20 mouse cellular contexts compared by ENCODE assay signal in genomic region chr3:57425089-57425730, GRCm38 (mm10). TPM values are rescaled to one million over a fixed set of nuclear protein-coding genes. Genes with fewer than 3 reads are reported as not detected.
DNase-seq lines count a peak whose midpoint lies in the region; ATAC-seq and TF ChIP-seq lines count a peak whose summit lies in the region.
"Had no signal": no experiment of that assay in that cellular context is flagged by ENCODE, and none has a peak within 500 bp of the region (broad histone marks: within the 10 kb centered on the region; RNA-seq: fewer than 3 reads in every experiment).

TSS of gene Tm4sf4 (plus strand) at chr3:57425314.

- ATAC-seq in erythroblast, adult 5-6 weeks (replicated peaks; ENCODE audit: low FRiP score, poor library complexity, severe bottlenecking): no peak
- ATAC-seq in midbrain, embryonic 15.5 days (replicated peaks): no peak
- peak; percentile 50 for ATAC-seq in liver, embryonic 15.5 days (ENCODE audit: insufficient read depth)
- ATAC-seq in lung, postnatal 0 days: no peak
- ATAC-seq: activated CD4-positive, CD25-positive, alpha-beta regulatory T cell, adult 4 months; forebrain, embryonic 13.5 days had no signal

- H3K4me1 ChIP-seq in erythroblast, embryonic 14.5 days (ENCODE audit: control insufficient read depth): no peaks in the 10 kb centered on the region
- H3K4me1 ChIP-seq in midbrain, embryonic 10.5 days: no peaks in the 10 kb centered on the region
- H3K4me1 ChIP-seq in midbrain, embryonic 15.5 days: no peaks in the 10 kb centered on the region
- no peaks in the 10 kb centered on the region for H3K4me1 ChIP-seq in liver, embryonic 15.5 days (replicated peaks)
- no peaks in the 10 kb centered on the region for H3K4me1 ChIP-seq in lung, postnatal 0 days (ENCODE audit: insufficient read depth, low read depth, low read length)
- H3K4me1 ChIP-seq: forebrain, embryonic 13.5 days had no signal

- no peaks in the 10 kb centered on the region for H3K9me3 ChIP-seq in erythroblast, embryonic 14.5 days (ENCODE audit: control insufficient read depth, low read length)
- H3K9me3 ChIP-seq in midbrain, embryonic 10.5 days (replicated peaks): no peaks in the 10 kb centered on the region
- no peaks in the 10 kb centered on the region for H3K9me3 ChIP-seq in midbrain, embryonic 15.5 days
- H3K9me3 ChIP-seq in liver, embryonic 15.5 days (replicated peaks): no peaks in the 10 kb centered on the region
- H3K9me3 ChIP-seq in lung, postnatal 0 days (ENCODE audit: low read length): no peaks in the 10 kb centered on the region
- H3K9me3 ChIP-seq: forebrain, embryonic 13.5 days; heart, embryonic 12.5 days had no signal

- no peak within 1 kb of the TSS for H3K9ac ChIP-seq in midbrain, embryonic 15.5 days
- no peak within 1 kb of the TSS for H3K9ac ChIP-seq in liver, embryonic 15.5 days
- H3K9ac ChIP-seq in lung, postnatal 0 days (replicated peaks; ENCODE audit: low read depth): no peak within 1 kb of the TSS
- H3K9ac ChIP-seq: forebrain, embryonic 13.5 days; heart, embryonic 12.5 days had no signal

- TF ChIP-seq CTCF in lung, postnatal 0 days (IDR thresholded peaks at IDR 0.05): no peak

- intact Hi-C loops in left cerebral cortex, postnatal 36 days (cut with DNase I): no loop called here

- H3K4me3 ChIP-seq in erythroblast, embryonic 14.5 days (replicated peaks): peak within 1 kb of the TSS; percentile 33
- H3K4me3 ChIP-seq in midbrain, embryonic 10.5 days: no peak within 1 kb of the TSS
- H3K4me3 ChIP-seq in midbrain, embryonic 15.5 days: no peak within 1 kb of the TSS
- peak within 1 kb of the TSS; percentile 31 for H3K4me3 ChIP-seq in liver, embryonic 15.5 days (replicated peaks)
- H3K4me3 ChIP-seq in lung, postnatal 0 days (ENCODE audit: low read depth, low read length): no peak within 1 kb of the TSS
- H3K4me3 ChIP-seq: forebrain, embryonic 13.5 days; heart, embryonic 12.5 days had no signal

- H3K4me2 ChIP-seq in midbrain, embryonic 15.5 days: no peak within 1 kb of the TSS
- H3K4me2 ChIP-seq in liver, embryonic 15.5 days: peak within 1 kb of the TSS; percentile 42
- no peak within 1 kb of the TSS for H3K4me2 ChIP-seq in lung, postnatal 0 days (replicated peaks; ENCODE audit: low read depth, low read length)
- H3K4me2 ChIP-seq: forebrain, embryonic 13.5 days; heart, embryonic 12.5 days had no signal

- 0 out of 2 replicates have a peak within 1 kb of the TSS, but pooled peaks have one; percentile 23 for H3K27ac ChIP-seq in midbrain, embryonic 10.5 days (replicated peaks)
- H3K27ac ChIP-seq in midbrain, embryonic 15.5 days: no peak within 1 kb of the TSS
- H3K27ac ChIP-seq in liver, embryonic 15.5 days (replicated peaks): peak within 1 kb of the TSS; percentile 30; the same call in 1 of the 2 replicates
- no peak within 1 kb of the TSS for H3K27ac ChIP-seq in lung, postnatal 0 days (ENCODE audit: low read length)
- H3K27ac ChIP-seq: forebrain, embryonic 13.5 days had no signal

- DNase-seq in midbrain, embryonic 10.5 days (ENCODE audit: low spot score): no peak
- no peak for DNase-seq in thymus, postnatal 25 days
- no peak for DNase-seq in left cerebral cortex, postnatal 36 days (ENCODE audit: low spot score in 2 of 2)
- DNase-seq in lung, postnatal 0 days (ENCODE audit: low spot score): no peak
- DNase-seq: cerebellum, adult 2 months; kidney, postnatal 25 days; lung, adult 2 months; midbrain, embryonic 14.5 days had no signal

- no peaks in the 10 kb centered on the region for H3K36me3 ChIP-seq in erythroblast, embryonic 14.5 days (ENCODE audit: control insufficient read depth)
- H3K36me3 ChIP-seq in midbrain, embryonic 10.5 days: no peaks in the 10 kb centered on the region
- no peaks in the 10 kb centered on the region for H3K36me3 ChIP-seq in midbrain, embryonic 15.5 days (replicated peaks)
- no peaks in the 10 kb centered on the region for H3K36me3 ChIP-seq in liver, embryonic 15.5 days (replicated peaks)
- H3K36me3 ChIP-seq in lung, postnatal 0 days (ENCODE audit: insufficient read depth, low read length): no peaks in the 10 kb centered on the region
- H3K36me3 ChIP-seq: heart, embryonic 12.5 days had no signal

- WGBS in midbrain, embryonic 10.5 days: 75% methylated on average over 10 of the region's 10 CpGs
- WGBS in midbrain, embryonic 15.5 days: 64% methylated on average over 10 of the region's 10 CpGs
- 64% methylated on average over 10 of the region's 10 CpGs for WGBS in liver, embryonic 15.5 days (ENCODE audit: insufficient replicate concordance)
- WGBS in lung, postnatal 0 days: 39% methylated on average over 10 of the region's 10 CpGs

- no peaks in the 10 kb centered on the region for H3K27me3 ChIP-seq in erythroblast, embryonic 14.5 days (ENCODE audit: control insufficient read depth)
- no peaks in the 10 kb centered on the region for H3K27me3 ChIP-seq in midbrain, embryonic 10.5 days (ENCODE audit: low read depth, poor library complexity, severe bottlenecking)
- no peaks in the 10 kb centered on the region for H3K27me3 ChIP-seq in midbrain, embryonic 15.5 days (replicated peaks)
- H3K27me3 ChIP-seq in liver, embryonic 15.5 days: no peaks in the 10 kb centered on the region
- H3K27me3 ChIP-seq in lung, postnatal 0 days (replicated peaks; ENCODE audit: insufficient read depth, low read length): no peaks in the 10 kb centered on the region
- H3K27me3 ChIP-seq: forebrain, embryonic 13.5 days; heart, embryonic 12.5 days had no signal

- TF ChIP-seq EP300 in lung, postnatal 0 days (IDR thresholded peaks at IDR 0.05): no peak

RNA-seq across cellular contexts. Expression of gene Tm4sf4, which starts in this region (rescaled TPM):
- polyA plus RNA-seq in erythroblast, embryonic 14.5 days (2012): not detected in 2 replicates
- total RNA-seq in erythroblast, adult 5-6 weeks (2015; ENCODE audit: low replicate concordance): not detected in 2 replicates
- total RNA-seq in erythroblast, adult 5-6 weeks (2017; ENCODE audit: low replicate concordance): not detected in 2 replicates
- not detected in 2 replicates for polyA plus RNA-seq in midbrain, embryonic 10.5 days (2016; fragmentation: Nextera tagmentation; extraction: Ambion mirVana)
- polyA plus RNA-seq in midbrain, embryonic 15.5 days (2015; fragmentation: Nextera tagmentation; extraction: Ambion mirVana): 0.10 and 0.11 TPM in 2 replicates
- polyA plus RNA-seq in liver, embryonic 15.5 days (2015; fragmentation: Nextera tagmentation; extraction: Ambion mirVana): 54.6 and 72.4 TPM in 2 replicates
- total RNA-seq in left cerebral cortex, postnatal 36 days (2021): not detected
- 0.08 and 0.13 TPM in 2 replicates for polyA plus RNA-seq in lung, postnatal 0 days (2015; fragmentation: Nextera tagmentation; extraction: Ambion mirVana)
- total RNA-seq: hematopoietic stem cell, adult 5-6 weeks; layer of hippocampus, postnatal 14 days; left cerebral cortex, postnatal 14 days had no signal
- polyA plus RNA-seq: activated CD4-positive, CD25-positive, alpha-beta regulatory T cell, adult 4 months; cerebellum, adult 2 months; cortical plate, adult 2 months; embryonic facial prominence, embryonic 14.5 days; forebrain, embryonic 13.5 days had no signal

Comparison
In these comparisons a context has a peak if more than half of its experiments do, and no peak if none do; other contexts are left out.
1. RNA of gene Tm4sf4 (polyA plus RNA-seq): 54.6 to 72.4 TPM in liver, embryonic 15.5 days; 0.08 to 0.13 TPM in lung, postnatal 0 days, 0.10 to 0.11 TPM in midbrain, embryonic 15.5 days, not detected in erythroblast, embryonic 14.5 days and not detected in midbrain, embryonic 10.5 days; every median in the first group is over 10 times any median in the second.
2. H3K27ac ChIP-seq: peak in midbrain, embryonic 10.5 days (single experiment) and liver, embryonic 15.5 days (single experiment); none in midbrain, embryonic 15.5 days (single experiment) and lung, postnatal 0 days (single experiment).
3. H3K4me3 ChIP-seq: peak in erythroblast, embryonic 14.5 days (single experiment) and liver, embryonic 15.5 days (single experiment); none in midbrain, embryonic 10.5 days (single experiment), midbrain, embryonic 15.5 days (single experiment) and lung, postnatal 0 days (single experiment).